Mouse (Mus musculus) stomach, embryonic 16.5 days (tissue): ENCODE data around the gene Ppt2. TPM values are rescaled to one million over a fixed set of nuclear protein-coding genes. Genes with fewer than 3 reads are reported as not detected.

ENCODE experiments used
- ATAC-seq: fragments of 200-750 bp; cut with Nextera tagmentation; 2 replicates; pipeline ENCODE4 v1.8.0; 2017; ENCODE audit warnings: moderate number of reproducible peaks, moderate TSS enrichment; ENCODE audit not compliant: insufficient read depth, low FRiP score
- H3K27ac ChIP-seq: fragments of 300-500 bp; sonication (generic); 2 replicates; pipeline ENCODE4 v1.5.1; 2014; ENCODE audit warnings: low read length
- H3K27me3 ChIP-seq: fragments of 300-500 bp; sonication (generic); 2 replicates; pipeline ENCODE4 v1.6.1; 2014; ENCODE audit warnings: low read length, control low read depth, mixed read lengths; ENCODE audit not compliant: control insufficient read depth, insufficient read depth
- H3K36me3 ChIP-seq: fragments of 300-500 bp; sonication (generic); 2 replicates; pipeline ENCODE4 v1.6.1; 2014; ENCODE audit warnings: low read length; ENCODE audit not compliant: control insufficient read depth, insufficient read depth
- H3K4me1 ChIP-seq: fragments of 300-500 bp; sonication (generic); 2 replicates; pipeline ENCODE4 v1.6.1; 2014; ENCODE audit warnings: low read length, control low read depth, mixed read lengths; ENCODE audit not compliant: control insufficient read depth, insufficient read depth
- H3K4me2 ChIP-seq: fragments of 300-500 bp; sonication (generic); 2 replicates; pipeline ENCODE4 v1.6.1; 2014; ENCODE audit warnings: low read depth, low read length, mixed read lengths
- H3K4me3 ChIP-seq: fragments of 300-500 bp; sonication (generic); replicated peaks from 2 replicates; pipeline ENCODE4 v1.5.1; 2014; ENCODE audit warnings: mild to moderate bottlenecking, low read length
- H3K9ac ChIP-seq: fragments of 300-500 bp; sonication (generic); 2 replicates; pipeline ENCODE4 v1.6.1; 2014; ENCODE audit warnings: low read length
- H3K9me3 ChIP-seq: fragments of 300-500 bp; sonication (generic); replicated peaks from 2 replicates; pipeline ENCODE4 v1.6.1; 2016; ENCODE audit warnings: low read length, control low read depth; ENCODE audit not compliant: control insufficient read depth
- WGBS: fragments of 180-500 bp; shearing (Covaris S2); extraction: QIAGEN DNeasy Blood & Tissue Kit; methylation state at CpG from one replicate; pipeline ENCODE4 v1.1.7; 2014; 5-methylcytosine and 5-hydroxymethylcytosine counted together
- polyA plus RNA-seq: library from polyadenylated mRNA; unstranded; fragments of >200 nt; fragmentation: Nextera tagmentation; extraction: Ambion mirVana; gene quantifications from 2 replicates; pipeline ENCODE4 v1.2.1, GENCODE M21; 2015

Ppt2 gene
- polyA plus RNA-seq, 1 experiment from 2014 or later, result 25.2 TPM

DNA sequence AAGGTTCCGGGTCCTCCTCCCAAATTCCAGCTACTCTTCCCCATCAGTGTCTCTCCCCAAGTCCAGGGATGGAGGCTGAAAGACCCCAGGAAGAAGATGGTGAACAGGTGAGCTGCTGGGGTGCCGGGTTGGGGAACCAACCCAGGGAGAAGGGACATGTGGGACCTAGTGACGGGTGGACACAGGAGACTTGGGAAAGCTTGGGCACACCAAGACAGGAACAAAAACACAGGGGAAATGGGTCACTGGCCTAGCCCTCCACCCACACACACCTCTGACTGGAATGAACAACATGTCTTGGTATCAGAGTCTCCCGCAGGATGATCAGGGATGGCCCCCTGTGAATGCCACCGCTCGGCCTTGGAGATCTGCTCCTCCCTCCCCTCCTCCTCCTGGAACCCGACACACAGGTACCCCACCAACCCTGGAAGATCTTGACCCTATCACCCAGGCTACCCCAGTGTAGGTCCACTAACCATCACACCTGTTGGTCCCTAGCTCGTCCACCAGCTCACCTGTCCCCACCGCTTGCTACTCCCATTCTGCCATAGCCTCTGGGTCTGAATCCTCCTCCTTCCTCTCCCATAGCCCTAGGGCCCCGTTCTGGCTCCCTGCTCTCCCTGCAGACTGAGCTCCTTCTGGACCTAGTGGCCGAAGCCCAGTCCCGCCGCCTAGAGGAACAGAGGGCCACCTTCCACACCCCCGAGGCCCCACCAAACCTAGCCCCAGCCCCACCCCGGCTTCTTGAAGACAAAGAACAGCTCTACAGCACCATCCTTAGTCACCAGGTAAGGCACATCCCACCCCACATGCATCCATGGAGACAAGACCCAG lies 37.9 kb downstream of the Ppt2 start:
- Histone ChIP-seq H3K4me2 (peak overlapping the region; percentile 80), H3K36me3 (peaks cover 6% of the 10 kb centered on the region; the same call in 1 of the 2 replicates), H3K9ac (peak overlapping the region; percentile 84), H3K4me1 (peaks cover 59% of the 10 kb centered on the region), H3K27me3 (no peaks in the 10 kb centered on the region), H3K27ac (peak overlapping the region; percentile 99), H3K4me3 (peak overlapping the region; percentile 25), H3K9me3 (no peaks in the 10 kb centered on the region)
- ATAC-seq, result no peak
- WGBS, result 68% methylated on average over 15 of the region's 15 CpGs

DNA sequence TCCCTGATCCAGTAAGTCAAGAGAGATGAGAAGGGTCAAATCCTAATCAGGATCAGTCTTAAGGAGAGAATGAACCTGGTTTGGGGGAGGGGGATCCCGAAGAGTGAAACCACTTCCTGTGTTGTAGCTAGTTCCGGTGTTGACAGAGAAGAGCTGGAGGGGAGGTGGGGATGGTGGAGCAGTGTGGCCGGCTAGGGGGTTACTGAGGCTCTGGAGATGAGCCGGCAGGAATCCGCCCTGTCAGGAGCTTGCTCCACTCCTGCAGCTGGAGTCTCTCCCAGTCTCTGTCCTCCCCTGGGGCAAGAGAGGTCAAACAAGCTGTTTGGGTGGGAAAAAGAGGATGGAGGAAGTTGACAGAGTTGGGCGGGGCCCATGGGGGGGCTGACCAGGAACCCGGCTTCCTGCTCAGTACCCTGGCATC lies 38.6 kb downstream of the Ppt2 start, which contains the start of gene Gpsm3:
Gene Gpsm3, plus strand, starts transcription at position 126 of the 421 bp plus-strand sequence.
- peak within 1 kb of the TSS; percentile 99 for H3K27ac ChIP-seq
- no peak for ATAC-seq
- peaks cover 3% of the 10 kb centered on the region; the same call in 1 of the 2 replicates for H3K36me3 ChIP-seq
- H3K4me2 ChIP-seq, result peak within 1 kb of the TSS; percentile 100
- WGBS, result 12% methylated on average over 7 of the region's 7 CpGs
- H3K9ac ChIP-seq, result peak within 1 kb of the TSS; percentile 84
- peak within 1 kb of the TSS; percentile 25 for H3K4me3 ChIP-seq
- H3K9me3 ChIP-seq, result no peaks in the 10 kb centered on the region
- no peaks in the 10 kb centered on the region for H3K27me3 ChIP-seq
- H3K4me1 ChIP-seq, result peaks cover 55% of the 10 kb centered on the region

DNA sequence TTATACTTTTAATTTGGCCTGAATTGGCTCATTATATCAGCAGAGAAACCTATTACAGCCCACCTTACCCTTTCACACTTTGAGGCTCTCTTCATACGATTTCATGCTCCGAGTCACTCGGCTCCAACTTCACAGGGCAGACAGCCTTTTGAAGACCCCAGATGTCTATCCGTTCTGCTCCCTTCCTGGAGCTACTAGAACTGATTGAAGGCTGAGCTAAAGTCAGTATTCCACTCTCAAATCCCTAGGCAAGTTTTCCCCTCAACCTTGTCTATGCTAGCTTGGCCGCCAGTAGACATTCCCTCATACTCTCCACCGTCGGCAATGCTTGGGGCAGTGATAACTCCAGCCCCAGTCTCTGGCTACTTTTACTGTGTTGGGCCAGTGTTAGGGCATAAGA lies 39.1 kb downstream of the Ppt2 start:
- Histone ChIP-seq H3K4me2 (peak overlapping the region; percentile 80), H3K36me3 (no peaks in the 10 kb centered on the region), H3K4me1 (peaks cover 50% of the 10 kb centered on the region), H3K27ac (peak overlapping the region; percentile 99), H3K9me3 (no peaks in the 10 kb centered on the region), H3K9ac (peak overlapping the region; percentile 66), H3K27me3 (no peaks in the 10 kb centered on the region), H3K4me3 (peak overlapping the region; percentile 25)
- no peak for ATAC-seq
- 38% methylated on average over 7 of the region's 7 CpGs for WGBS

DNA sequence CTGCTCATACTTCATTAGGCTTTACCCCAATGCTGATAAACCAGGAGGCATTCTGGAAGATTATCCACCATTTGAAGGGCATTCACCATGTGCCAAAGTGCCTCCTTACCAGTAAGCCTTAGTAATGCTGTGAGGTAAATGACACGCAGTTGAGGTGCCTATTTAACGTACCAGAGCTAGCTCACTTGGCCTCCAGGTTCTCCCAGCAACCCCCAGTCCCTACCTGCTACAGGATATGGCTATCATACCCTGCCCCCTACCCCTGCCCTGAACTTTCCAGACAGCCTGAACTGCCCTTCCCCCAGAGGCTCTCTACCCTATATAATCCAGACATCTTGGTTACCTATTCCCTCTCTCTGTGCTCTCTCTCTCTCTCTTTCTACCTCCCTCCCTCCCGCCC lies 39.5 kb downstream of the Ppt2 start:
- H3K27ac ChIP-seq, result no peak overlapping the region
- H3K4me1 ChIP-seq, result peaks cover 47% of the 10 kb centered on the region
- no peaks in the 10 kb centered on the region for H3K27me3 ChIP-seq
- H3K36me3 ChIP-seq, result no peaks in the 10 kb centered on the region
- WGBS, result 76% methylated on average over 3 of the region's 3 CpGs
- H3K9ac ChIP-seq, result no peak overlapping the region
- ATAC-seq, result no peak
- H3K4me3 ChIP-seq, result no peak overlapping the region
- no peaks in the 10 kb centered on the region for H3K9me3 ChIP-seq
- peak overlapping the region; percentile 100; the same call in 1 of the 2 replicates for H3K4me2 ChIP-seq

- 3% methylated on average over 19 of the region's 19 CpGs for WGBS
- no peak for ATAC-seq
- Histone ChIP-seq H3K9me3 (no peaks in the 10 kb centered on the region), H3K9ac (peak overlapping the region; percentile 97), H3K36me3 (no peaks in the 10 kb centered on the region), H3K4me3 (peak overlapping the region; percentile 77), H3K4me2 (peak overlapping the region; percentile 100), H3K27me3 (no peaks in the 10 kb centered on the region), H3K4me1 (peaks cover 41% of the 10 kb centered on the region), H3K27ac (peak overlapping the region; percentile 96)
Measured at GRCm38 (mm10) chr17:34587814-34588213, 40.5 kb downstream of the Ppt2 start.

DNA sequence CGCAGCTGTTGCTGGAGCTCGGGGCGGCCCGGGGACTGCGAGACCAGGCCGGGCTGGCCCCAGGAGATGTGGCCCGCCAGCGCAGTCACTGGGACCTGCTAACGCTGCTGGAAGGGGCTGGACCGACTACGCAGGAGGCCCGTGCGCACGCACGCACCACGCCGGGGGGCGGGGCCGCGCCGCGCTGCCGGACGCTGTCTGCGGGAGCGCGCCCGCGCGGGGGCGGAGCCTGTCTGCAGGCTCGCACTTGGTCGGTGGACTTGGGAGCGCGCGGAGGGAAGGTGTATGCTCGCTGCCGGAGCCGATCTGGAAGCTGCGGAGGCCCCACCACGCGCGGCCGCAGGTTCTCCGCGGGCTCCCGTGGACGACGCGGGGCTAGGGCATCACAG lies 40.9 kb downstream of the Ppt2 start:
- peak overlapping the region; percentile 97 for H3K9ac ChIP-seq
- ATAC-seq, result peak; percentile 87
- H3K4me3 ChIP-seq, result peak overlapping the region; percentile 77
- WGBS, result 0% methylated on average over 50 of the region's 50 CpGs
- H3K27me3 ChIP-seq, result no peaks in the 10 kb centered on the region
- H3K4me1 ChIP-seq, result peaks cover 41% of the 10 kb centered on the region
- H3K36me3 ChIP-seq, result no peaks in the 10 kb centered on the region
- H3K27ac ChIP-seq, result peak overlapping the region; percentile 96
- H3K4me2 ChIP-seq, result peak overlapping the region; percentile 100
- H3K9me3 ChIP-seq, result no peaks in the 10 kb centered on the region

DNA sequence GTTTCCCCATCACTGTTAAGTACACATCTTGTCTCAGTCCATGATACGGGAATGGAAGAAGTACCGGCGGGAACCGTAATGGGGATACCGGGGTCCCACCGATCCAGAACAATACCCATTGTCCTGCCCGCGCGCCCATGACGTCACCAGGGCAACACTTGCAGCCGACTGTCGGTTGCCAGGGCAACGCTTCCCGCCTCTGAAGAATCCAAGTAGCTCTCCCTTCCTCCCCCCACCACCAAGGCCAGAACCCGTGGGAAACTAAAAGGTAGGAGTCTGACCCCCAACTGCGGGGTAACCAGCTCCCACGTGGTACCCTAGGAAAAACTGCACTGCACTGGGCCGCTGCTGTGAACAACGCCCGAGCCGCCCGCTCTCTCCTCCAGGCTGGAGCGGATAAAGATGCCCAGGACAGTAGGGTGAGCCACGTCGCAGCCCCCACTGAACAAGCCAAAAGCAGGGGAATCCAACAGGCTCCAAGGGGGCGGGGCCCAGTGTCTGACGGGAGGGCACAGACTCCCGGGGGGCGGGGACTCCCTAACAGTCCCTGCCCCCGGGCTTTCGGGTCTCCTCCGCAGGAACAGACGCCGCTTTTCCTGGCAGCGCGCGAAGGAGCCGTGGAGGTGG lies 41.4 kb downstream of the Ppt2 start:
- Histone ChIP-seq H3K9ac (peak overlapping the region; percentile 97), H3K4me3 (peak overlapping the region; percentile 77), H3K36me3 (no peaks in the 10 kb centered on the region), H3K4me1 (peaks cover 41% of the 10 kb centered on the region), H3K4me2 (peak overlapping the region; percentile 100), H3K27ac (peak overlapping the region; percentile 96), H3K9me3 (no peaks in the 10 kb centered on the region), H3K27me3 (no peaks in the 10 kb centered on the region)
- peak; percentile 85 for ATAC-seq
- under 1% methylated on average over 38 of the region's 38 CpGs for WGBS

GRCm38 (mm10) chr17:34585877-34586771 lies 42.2 kb downstream of the Ppt2 start:
- no peak for ATAC-seq
- WGBS, result 26% methylated on average over 32 of the region's 32 CpGs
- peak overlapping the region; percentile 97 for H3K9ac ChIP-seq
- peak overlapping the region; percentile 77 for H3K4me3 ChIP-seq
- peak overlapping the region; percentile 96 for H3K27ac ChIP-seq
- no peaks in the 10 kb centered on the region for H3K27me3 ChIP-seq
- H3K9me3 ChIP-seq, result no peaks in the 10 kb centered on the region
- peaks cover 35% of the 10 kb centered on the region for H3K4me1 ChIP-seq
- peak overlapping the region; percentile 100 for H3K4me2 ChIP-seq
- H3K36me3 ChIP-seq, result no peaks in the 10 kb centered on the region
